Mouse (Mus musculus) midbrain, embryonic 16.5 days (tissue): Measurements from ENCODE around the gene Pum1. TPM values are rescaled to one million over a fixed set of nuclear protein-coding genes. Genes with fewer than 3 reads are reported as not detected.

Source experiments
- ATAC-seq: fragments of 200-750 bp; cut with Nextera tagmentation; 2 replicates; pipeline ENCODE4 v1.8.0; 2017; ENCODE audit warnings: moderate TSS enrichment
- H3K27ac ChIP-seq: fragments of 300-500 bp; sonication (generic); 2 replicates; pipeline ENCODE4 v1.5.1; 2014; ENCODE audit warnings: mild to moderate bottlenecking, low read length, mixed read lengths
- H3K27me3 ChIP-seq: fragments of 300-500 bp; sonication (generic); 2 replicates; pipeline ENCODE4 v1.6.1; 2014; ENCODE audit warnings: low read depth, low read length, mixed read lengths; ENCODE audit not compliant: control insufficient read depth, insufficient read depth
- H3K36me3 ChIP-seq: fragments of 300-500 bp; sonication (generic); 2 replicates; pipeline ENCODE4 v1.6.1; 2014; ENCODE audit warnings: mild to moderate bottlenecking, low read length, moderate library complexity, mixed read lengths; ENCODE audit not compliant: control insufficient read depth, insufficient read depth
- H3K4me1 ChIP-seq: fragments of 300-500 bp; sonication (generic); 2 replicates; pipeline ENCODE4 v1.6.1; 2014; ENCODE audit warnings: mild to moderate bottlenecking, low read length, mixed read lengths; ENCODE audit not compliant: control insufficient read depth, insufficient read depth
- H3K4me2 ChIP-seq: fragments of 300-500 bp; sonication (generic); 2 replicates; pipeline ENCODE4 v1.6.1; 2014; ENCODE audit warnings: mild to moderate bottlenecking, low read length, mixed read lengths
- H3K4me3 ChIP-seq: fragments of 300-500 bp; sonication (generic); 2 replicates; pipeline ENCODE4 v1.5.1; 2014; ENCODE audit warnings: low read depth, mild to moderate bottlenecking, low read length, moderate library complexity, mixed read lengths
- H3K9ac ChIP-seq: fragments of 300-500 bp; sonication (generic); 2 replicates; pipeline ENCODE4 v1.6.1; 2014; ENCODE audit warnings: low read depth, low read length, mixed read lengths
- H3K9me3 ChIP-seq: fragments of 300-500 bp; sonication (generic); replicated peaks from 2 replicates; pipeline ENCODE4 v1.6.1; 2014; ENCODE audit warnings: mild to moderate bottlenecking, low read length, mixed read lengths; ENCODE audit not compliant: control insufficient read depth, poor library complexity, severe bottlenecking
- WGBS: fragments of 180-500 bp; shearing (Covaris S2); extraction: QIAGEN DNeasy Blood & Tissue Kit; methylation state at CpG from one replicate; pipeline ENCODE4 v1.1.7; 2014; 5-methylcytosine and 5-hydroxymethylcytosine counted together
- polyA plus RNA-seq: library from polyadenylated mRNA; unstranded; fragments of >200 nt; fragmentation: Nextera tagmentation; extraction: Ambion mirVana; gene quantifications from 2 replicates; pipeline ENCODE4 v1.2.1, GENCODE M21; 2015

Gene Pum1
- polyA plus RNA-seq, 1 experiment from 2014 or later: 99.4 TPM

- H3K36me3 ChIP-seq: peaks cover 18% of the 10 kb centered on the region
- H3K4me2 ChIP-seq: no peak overlapping the region
- no peak overlapping the region for H3K9ac ChIP-seq
- ATAC-seq: no peak
- H3K27ac ChIP-seq: 0 out of 2 replicates have a peak overlapping the region, but pooled peaks have one; percentile 11
- H3K4me1 ChIP-seq: peaks cover 8% of the 10 kb centered on the region; the same call in 1 of the 2 replicates
- H3K27me3 ChIP-seq: no peaks in the 10 kb centered on the region
- WGBS: 90% methylated on average over 2 of the region's 2 CpGs
- no peak overlapping the region for H3K4me3 ChIP-seq
- no peaks in the 10 kb centered on the region for H3K9me3 ChIP-seq
Observed at GRCm38 (mm10) chr4:130782492-130782891, 119.4 kb downstream of the Pum1 start.

GRCm38 (mm10) chr4:130784755-130785154 is 121.6 kb downstream of the Pum1 start:
- WGBS: 29% methylated on average over 4 of the region's 4 CpGs
- H3K27me3 ChIP-seq: no peaks in the 10 kb centered on the region
- peak; percentile 19; the same call in 1 of the 2 replicates for ATAC-seq

GRCm38 (mm10) chr4:130787530-130787929 is 124.4 kb downstream of the Pum1 start:
- ATAC-seq: no peak
- H3K4me1 ChIP-seq: peaks cover 9% of the 10 kb centered on the region
- H3K4me3 ChIP-seq: no peak overlapping the region
- no peaks in the 10 kb centered on the region for H3K9me3 ChIP-seq
- no peak overlapping the region for H3K27ac ChIP-seq
- H3K4me2 ChIP-seq: no peak overlapping the region
- H3K9ac ChIP-seq: no peak overlapping the region
- 82% methylated on average over 5 of the region's 5 CpGs for WGBS
- no peaks in the 10 kb centered on the region for H3K27me3 ChIP-seq
- no peaks in the 10 kb centered on the region for H3K36me3 ChIP-seq

More at GRCm38 (mm10) chr4:130784755-130785154, 121.6 kb downstream of the Pum1 start:
- Histone ChIP-seq H3K4me1 (peaks cover 6% of the 10 kb centered on the region; the same call in 1 of the 2 replicates), H3K27ac (no peak overlapping the region), H3K36me3 (peaks cover 10% of the 10 kb centered on the region), H3K4me2 (no peak overlapping the region), H3K9ac (no peak overlapping the region), H3K9me3 (no peaks in the 10 kb centered on the region), H3K4me3 (no peak overlapping the region)

- H3K9me3 ChIP-seq: no peaks in the 10 kb centered on the region
- peak; percentile 16; the same call in 1 of the 2 replicates for ATAC-seq
- 9% methylated on average over 6 of the region's 6 CpGs for WGBS
- H3K36me3 ChIP-seq: no peaks in the 10 kb centered on the region
- H3K9ac ChIP-seq: no peak overlapping the region
- H3K4me1 ChIP-seq: peaks cover 20% of the 10 kb centered on the region
- no peak overlapping the region for H3K4me3 ChIP-seq
- H3K27ac ChIP-seq: no peak overlapping the region
- H3K27me3 ChIP-seq: no peaks in the 10 kb centered on the region
- no peak overlapping the region for H3K4me2 ChIP-seq
Observed at GRCm38 (mm10) chr4:130790180-130790579, 127.1 kb downstream of the Pum1 start.

- Histone ChIP-seq H3K27ac (peak overlapping the region; percentile 88), H3K4me1 (peaks cover 36% of the 10 kb centered on the region)
- peak; percentile 43 for ATAC-seq
Observed at GRCm38 (mm10) chr4:130791811-130792375, 128.8 kb downstream of the Pum1 start.

GRCm38 (mm10) chr4:130792376-130793179 is 129.5 kb downstream of the Pum1 start, which contains the start of gene Sdc3:
Gene Sdc3 (plus strand): TSS chr4:130792537.
- peak; percentile 50 for ATAC-seq
- H3K9ac ChIP-seq: peak within 1 kb of the TSS; percentile 100
- WGBS: 2% methylated on average over 29 of the region's 99 CpGs

More at GRCm38 (mm10) chr4:130791811-130792375, 128.8 kb downstream of the Pum1 start:
- WGBS: 6% methylated on average over 14 of the region's 19 CpGs
- no peaks in the 10 kb centered on the region for H3K27me3 ChIP-seq
- H3K9me3 ChIP-seq: no peaks in the 10 kb centered on the region
- H3K4me2 ChIP-seq: peak overlapping the region; percentile 92
- peak overlapping the region; percentile 95 for H3K4me3 ChIP-seq
- peak overlapping the region; percentile 100 for H3K9ac ChIP-seq
- no peaks in the 10 kb centered on the region for H3K36me3 ChIP-seq

GRCm38 (mm10) chr4:130793180-130793501 is 130.0 kb downstream of the Pum1 start:
- Histone ChIP-seq H3K36me3 (no peaks in the 10 kb centered on the region), H3K9me3 (no peaks in the 10 kb centered on the region), H3K4me2 (peak overlapping the region; percentile 92), H3K27me3 (no peaks in the 10 kb centered on the region), H3K4me3 (peak overlapping the region; percentile 95), H3K4me1 (peaks cover 49% of the 10 kb centered on the region), H3K27ac (peak overlapping the region; percentile 88), H3K9ac (peak overlapping the region; percentile 100)
- no peak; the same call in 1 of the 2 replicates for ATAC-seq
- 42% methylated on average over 7 of the region's 7 CpGs for WGBS

More at GRCm38 (mm10) chr4:130792376-130793179, 129.5 kb downstream of the Pum1 start, which contains the start of gene Sdc3:
- Histone ChIP-seq H3K27ac (peak within 1 kb of the TSS; percentile 88), H3K4me2 (peak within 1 kb of the TSS; percentile 92), H3K27me3 (no peaks in the 10 kb centered on the region), H3K9me3 (no peaks in the 10 kb centered on the region), H3K4me1 (peaks cover 43% of the 10 kb centered on the region), H3K36me3 (no peaks in the 10 kb centered on the region), H3K4me3 (peak within 1 kb of the TSS; percentile 95)

- no peaks in the 10 kb centered on the region for H3K9me3 ChIP-seq
- ATAC-seq: no peak
- H3K27ac ChIP-seq: no peak overlapping the region
- H3K4me2 ChIP-seq: peak overlapping the region; percentile 87
- H3K4me3 ChIP-seq: peak overlapping the region; percentile 40
- no peaks in the 10 kb centered on the region for H3K36me3 ChIP-seq
- no peaks in the 10 kb centered on the region for H3K27me3 ChIP-seq
- H3K9ac ChIP-seq: peak overlapping the region; percentile 54
- 54% methylated on average over 4 of the region's 4 CpGs for WGBS
- H3K4me1 ChIP-seq: peaks cover 65% of the 10 kb centered on the region
Observed at GRCm38 (mm10) chr4:130794771-130795170, 131.7 kb downstream of the Pum1 start.

GRCm38 (mm10) chr4:130795970-130796369 is 132.8 kb downstream of the Pum1 start:
- no peak overlapping the region for H3K27ac ChIP-seq
- H3K36me3 ChIP-seq: no peaks in the 10 kb centered on the region
- H3K9ac ChIP-seq: 0 out of 2 replicates have a peak overlapping the region, but pooled peaks have one; percentile 2
- ATAC-seq: no peak
- 85% methylated on average over 6 of the region's 6 CpGs for WGBS
- H3K4me1 ChIP-seq: peaks cover 65% of the 10 kb centered on the region
- H3K27me3 ChIP-seq: no peaks in the 10 kb centered on the region
- peak overlapping the region; percentile 87 for H3K4me2 ChIP-seq
- H3K9me3 ChIP-seq: no peaks in the 10 kb centered on the region
- no peak overlapping the region for H3K4me3 ChIP-seq
